Comparison of ENCODE assay signal across 9 mouse cellular contexts in genomic region chr2:127961154-127961553, GRCm38 (mm10).
DNase-seq lines count a peak whose midpoint lies in the region; ATAC-seq and TF ChIP-seq lines count a peak whose summit lies in the region.
"Had no signal": no experiment of that assay in that cellular context is flagged by ENCODE, and none has a peak within 500 bp of the region (broad histone marks: within the 10 kb centered on the region; RNA-seq: fewer than 3 reads in every experiment).

No protein-coding gene starts in this region.

- DNase-seq in heart, postnatal 10 days: peak; percentile 34 to 44
- peak; percentile 78 for DNase-seq in brain, embryonic 14.5 days (ENCODE audit: low read depth)
- DNase-seq in heart, postnatal 36 days: peak; percentile 10 to 11
- DNase-seq in left cerebral cortex, postnatal 10 days (ENCODE audit: extremely low spot score in 1 of 2, low spot score in 2 of 2): peak; percentile 34 to 58
- DNase-seq in lung, postnatal 14 days: no peak
- DNase-seq in urinary bladder, adult 18-20 months (ENCODE audit: low spot score in 2 of 2): no peak

- no peaks in the 10 kb centered on the region for H3K4me1 ChIP-seq in heart, embryonic 11.5 days (ENCODE audit: control insufficient read depth, insufficient read depth, low read length)
- no peaks in the 10 kb centered on the region for H3K4me1 ChIP-seq in liver, embryonic 12.5 days

- no peaks in the 10 kb centered on the region for H3K36me3 ChIP-seq in heart, embryonic 11.5 days (ENCODE audit: control insufficient read depth, insufficient read depth, low read length)
- no peaks in the 10 kb centered on the region for H3K36me3 ChIP-seq in liver, embryonic 12.5 days
- H3K36me3 ChIP-seq: limb, embryonic 12.5 days had no signal

- H3K27me3 ChIP-seq in heart, embryonic 11.5 days (ENCODE audit: control insufficient read depth, insufficient read depth, low read length): no peaks in the 10 kb centered on the region
- no peaks in the 10 kb centered on the region for H3K27me3 ChIP-seq in liver, embryonic 12.5 days (replicated peaks)
- H3K27me3 ChIP-seq: limb, embryonic 12.5 days had no signal

- 40% methylated on average over 2 of the region's 2 CpGs for WGBS in heart, embryonic 11.5 days (ENCODE audit: insufficient replicate concordance)
- 43% methylated on average over 2 of the region's 2 CpGs for WGBS in liver, embryonic 12.5 days (ENCODE audit: insufficient replicate concordance)

- no peak for TF ChIP-seq POLR2A in brain, embryonic 14.5 days (IDR thresholded peaks at IDR 0.05; ENCODE audit: borderline replicate concordance, extremely low read depth, insufficient read depth, insufficient read length, poor library complexity, severe bottlenecking)

- H3K4me2 ChIP-seq in heart, embryonic 11.5 days: no peak overlapping the region
- H3K4me2 ChIP-seq in liver, embryonic 12.5 days: no peak overlapping the region
- H3K4me2 ChIP-seq: limb, embryonic 12.5 days had no signal

- H3K9ac ChIP-seq in heart, embryonic 11.5 days (ENCODE audit: low read depth, low read length): no peak overlapping the region
- H3K9ac ChIP-seq in liver, embryonic 12.5 days: no peak overlapping the region
- H3K9ac ChIP-seq: limb, embryonic 12.5 days had no signal

- no peak overlapping the region for H3K27ac ChIP-seq in heart, embryonic 11.5 days (ENCODE audit: low read depth, low read length)
- no peak overlapping the region for H3K27ac ChIP-seq in liver, embryonic 12.5 days
- H3K27ac ChIP-seq: limb, embryonic 12.5 days had no signal

- H3K9me3 ChIP-seq in heart, embryonic 11.5 days (replicated peaks; ENCODE audit: control insufficient read depth, low read length): no peaks in the 10 kb centered on the region
- no peaks in the 10 kb centered on the region for H3K9me3 ChIP-seq in liver, embryonic 12.5 days (replicated peaks)
- H3K9me3 ChIP-seq: limb, embryonic 12.5 days had no signal

- no peak for TF ChIP-seq CTCF in brain, embryonic 14.5 days (IDR thresholded peaks at IDR 0.05; ENCODE audit: borderline replicate concordance, extremely low read depth, insufficient read depth, insufficient read length)

- H3K4me3 ChIP-seq in heart, embryonic 11.5 days (ENCODE audit: low read depth, low read length): no peak overlapping the region
- H3K4me3 ChIP-seq in liver, embryonic 12.5 days: no peak overlapping the region
- H3K4me3 ChIP-seq: limb, embryonic 12.5 days had no signal

- ATAC-seq in heart, embryonic 11.5 days (replicated peaks; ENCODE audit: insufficient number of reproducible peaks, low FRiP score, low TSS enrichment): no peak
- ATAC-seq in liver, embryonic 12.5 days: no peak

- intact Hi-C loops in heart, postnatal 10 days (cut with DNase I): no loop called here
- intact Hi-C loops in heart, postnatal 36 days (cut with DNase I): no loop called here
- intact Hi-C loops in left cerebral cortex, postnatal 10 days (cut with DNase I): no loop called here

Comparison
In these comparisons a context has a peak if more than half of its experiments do, and no peak if none do; other contexts are left out.
1. DNase-seq: peak in heart, postnatal 10 days (2 of 2), brain, embryonic 14.5 days (single experiment), heart, postnatal 36 days (2 of 2) and left cerebral cortex, postnatal 10 days (2 of 2); none in lung, postnatal 14 days (single experiment) and urinary bladder, adult 18-20 months (0 of 2).